Mouse (Mus musculus) CH12.LX (cell line): Measurements from ENCODE around the gene Rnf213.

Experiments
- CTCF ChIP-seq, 2 experiments: IDR thresholded peaks in 1 of 2; conservative IDR thresholded peaks in 1 of 2; 2 replicates each; pipeline ENCODE4 v1.5.1; 2011 to 2012; ENCODE audit warnings: low read depth in 2 of 2, low read length in 2 of 2, improper control_type of control experiment in 1 of 2, inconsistent platforms in 1 of 2, mild to moderate bottlenecking in 1 of 2, moderate library complexity in 1 of 2
- EP300 ChIP-seq: IDR thresholded peaks from 2 replicates; pipeline ENCODE4 v1.6.1; 2011; ENCODE audit warnings: low read length, improper control_type of control experiment
- ETS1 ChIP-seq: conservative IDR thresholded peaks from 2 replicates; pipeline ENCODE4 v1.6.1; 2012; ENCODE audit warnings: low read depth, mild to moderate bottlenecking, inconsistent platforms, low read length, improper control_type of control experiment, moderate library complexity
- MAFK ChIP-seq: IDR thresholded peaks from 2 replicates; pipeline ENCODE4 v1.6.1; 2011; ENCODE audit warnings: low read length, improper control_type of control experiment; ENCODE audit not compliant: insufficient replicate concordance
- MYC ChIP-seq: IDR thresholded peaks from 2 replicates; pipeline ENCODE4 v1.6.1; 2011; ENCODE audit warnings: low read depth, mild to moderate bottlenecking, improper control_type of control experiment, low read length
- NRF1 ChIP-seq: IDR thresholded peaks from 2 replicates; pipeline ENCODE4 v1.6.1; 2014; ENCODE audit warnings: low read depth, mild to moderate bottlenecking, inconsistent platforms, low read length, improper control_type of control experiment, moderate library complexity
- PAX5 ChIP-seq: IDR thresholded peaks from 2 replicates; pipeline ENCODE4 v1.6.1; 2012; ENCODE audit warnings: low read length, inconsistent platforms, mixed read lengths
- POLR2A ChIP-seq: IDR thresholded peaks from 2 replicates; pipeline ENCODE4 v1.6.1; 2011; ENCODE audit warnings: low read depth, mild to moderate bottlenecking, improper control_type of control experiment, low read length
- RAD21 ChIP-seq: IDR thresholded peaks from 2 replicates; pipeline ENCODE4 v1.6.1; 2011; ENCODE audit warnings: low read depth, mild to moderate bottlenecking, low read length, improper control_type of control experiment, moderate library complexity
- RCOR1 ChIP-seq: conservative IDR thresholded peaks from 2 replicates; pipeline ENCODE4 v1.6.1; 2012; ENCODE audit warnings: low read depth, mild to moderate bottlenecking, inconsistent platforms, low read length, improper control_type of control experiment
- USF1 ChIP-seq: IDR thresholded peaks from 2 replicates; pipeline ENCODE4 v1.6.1; 2014; ENCODE audit warnings: low read depth, mild to moderate bottlenecking, inconsistent platforms, low read length, improper control_type of control experiment
- ZC3H11A ChIP-seq: IDR thresholded peaks from 2 replicates; pipeline ENCODE4 v1.6.1; 2012; ENCODE audit warnings: low read depth, mild to moderate bottlenecking, inconsistent platforms, low read length, improper control_type of control experiment

DNA sequence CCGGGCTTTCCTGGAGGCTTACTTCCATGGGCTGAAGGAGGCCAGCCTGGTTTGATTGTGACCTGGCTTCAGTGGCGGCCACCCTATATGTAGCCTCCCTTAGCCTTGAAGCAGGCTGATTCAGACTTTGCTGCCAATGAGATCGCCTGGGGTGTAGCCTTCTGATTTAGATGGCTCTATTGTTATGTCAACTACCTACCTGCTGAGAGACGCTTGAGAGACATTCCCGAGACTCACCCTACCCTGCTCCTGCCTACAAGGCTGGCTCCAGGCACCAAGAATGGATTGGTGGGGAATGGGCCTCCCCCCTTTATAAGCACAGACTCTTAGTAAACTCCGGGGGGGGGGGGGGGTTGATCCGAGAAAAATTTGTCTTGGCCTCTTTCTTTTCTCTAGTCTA lies 2.5 kb downstream of the Rnf213 start:
- TF ChIP-seq CTCF (conservative IDR thresholded peaks at IDR 0.05 in 1 of 2, IDR thresholded peaks at IDR 0.05 in 1 of 2; ENCODE audit: low read depth in 2 of 2, low read length in 2 of 2) (no peak), POLR2A (no peak), MAFK (no peak), USF1 (no peak), ETS1 (no peak), RCOR1 (no peak), EP300 (no peak), PAX5 (no peak), NRF1 (no peak), RAD21 (no peak), ZC3H11A (no peak), MYC (no peak)
